Mouse (Mus musculus) adrenal gland, postnatal 14 days (tissue): Measurements from ENCODE around the gene Gm3594. TPM values are rescaled to one million over a fixed set of nuclear protein-coding genes. Genes with fewer than 3 reads are reported as not detected.
A peak's percentile ranks its signal among the peaks of the same experiment; 100 is the strongest.
"Not testable (repeated sequence)": the region's sequence is repeated elsewhere in the genome, so short reads cannot be mapped to it uniquely, and the experiment has no call there.

Experiments used
- DNase-seq: peaks from one replicate; pipeline ENCODE4 v3.0.0; 2021; ENCODE audit warnings: mixed read lengths
- long read RNA-seq, 2 experiments: library from polyadenylated mRNA; stranded (forward); transcript quantifications; one replicate each; pipeline ENCODE4 v2.0.0; 2021
- total RNA-seq: library from RNA; stranded (reverse); gene quantifications from 2 replicates; pipeline ENCODE4 v1.2.3, GENCODE M21; 2021

Gene Gm3594
- not detected in 2 replicates for total RNA-seq
- long read RNA-seq, experiment 1, result 0 reads
- long read RNA-seq, experiment 2, result 0 reads

DNA sequence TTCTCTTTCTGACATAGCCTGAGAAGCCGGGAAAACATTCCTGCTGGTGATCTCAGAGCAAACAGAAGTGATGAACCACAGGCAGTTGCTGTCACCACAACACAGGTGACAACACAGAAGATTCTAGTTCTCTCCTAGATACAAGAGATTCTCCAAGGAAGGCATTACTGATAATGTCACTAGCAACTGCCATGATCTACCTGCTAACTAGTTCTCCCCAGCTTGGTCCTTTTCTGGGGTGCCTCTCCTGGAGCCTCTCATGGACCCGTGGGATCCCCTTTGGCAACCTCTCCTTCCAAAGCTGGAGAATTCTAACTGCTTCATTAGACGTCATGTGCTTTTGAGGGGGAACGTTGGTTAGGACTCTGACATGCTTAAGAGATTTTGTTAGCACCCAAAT is at the start of gene Gm3594:
Gene Gm3594, minus strand, starts transcription at position 101 of the 400 bp plus-strand sequence.
- DNase-seq, result not testable (repeated sequence)

DNA sequence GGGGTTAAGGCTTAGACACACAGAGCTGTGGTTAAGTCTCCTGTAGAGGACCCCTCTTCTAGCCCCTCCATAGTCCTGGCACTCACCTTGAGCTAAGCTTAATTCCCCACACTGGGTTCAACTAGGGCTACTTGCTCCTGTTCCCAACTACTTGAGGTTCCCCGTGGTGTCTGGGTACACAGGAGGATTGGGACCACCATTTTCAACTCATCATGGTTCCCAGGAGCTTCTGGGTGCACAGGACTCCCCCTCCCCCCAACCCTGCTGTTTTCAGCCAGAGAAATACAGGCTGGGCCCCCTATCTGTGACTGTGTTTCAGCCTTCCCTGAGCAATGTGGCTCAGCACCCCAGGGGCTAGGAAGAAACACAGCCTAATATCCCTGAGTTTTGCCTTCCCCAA is 41.9 kb upstream of the Gm3594 start:
- not testable (repeated sequence) for DNase-seq

DNA sequence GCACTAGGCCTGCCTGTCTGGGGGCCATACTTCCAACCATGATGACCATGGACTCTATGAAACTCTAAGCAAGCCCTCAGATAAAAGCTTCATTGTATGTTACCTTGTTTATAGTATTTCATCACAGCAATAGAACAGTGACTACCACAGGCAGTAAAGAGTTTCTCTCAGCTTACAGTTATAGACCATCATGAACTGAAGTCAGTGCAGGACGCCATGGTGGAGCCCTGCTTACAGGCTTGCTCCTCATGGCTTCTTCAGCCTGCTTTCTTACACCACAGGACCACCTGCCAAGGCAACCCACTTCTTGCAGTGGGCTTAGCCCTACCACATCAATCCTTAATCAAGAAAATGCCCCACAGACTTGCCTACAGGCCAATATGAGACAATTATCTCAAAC is 41.1 kb upstream of the Gm3594 start:
- not testable (repeated sequence) for DNase-seq

DNA sequence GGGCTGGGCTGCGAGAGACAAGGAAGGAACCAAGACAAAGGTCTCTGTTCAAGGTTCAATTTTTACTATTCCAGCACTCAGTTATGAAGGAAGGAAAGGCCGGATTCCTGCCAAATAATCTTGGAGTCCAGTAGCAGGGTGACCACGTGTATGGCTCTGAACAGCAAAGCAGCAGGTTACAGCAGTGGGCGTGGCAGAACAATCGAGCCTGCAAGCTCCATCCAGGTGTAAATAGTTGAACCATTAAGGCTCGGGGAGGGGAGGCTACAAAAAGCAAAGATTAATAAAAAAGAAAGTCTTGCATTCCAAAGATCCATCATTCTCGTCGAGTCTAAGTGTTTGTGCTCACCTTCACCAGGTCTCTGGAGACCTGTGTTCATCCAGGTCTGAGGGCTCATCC is 37.7 kb upstream of the Gm3594 start:
- DNase-seq, result not testable (repeated sequence)

DNA sequence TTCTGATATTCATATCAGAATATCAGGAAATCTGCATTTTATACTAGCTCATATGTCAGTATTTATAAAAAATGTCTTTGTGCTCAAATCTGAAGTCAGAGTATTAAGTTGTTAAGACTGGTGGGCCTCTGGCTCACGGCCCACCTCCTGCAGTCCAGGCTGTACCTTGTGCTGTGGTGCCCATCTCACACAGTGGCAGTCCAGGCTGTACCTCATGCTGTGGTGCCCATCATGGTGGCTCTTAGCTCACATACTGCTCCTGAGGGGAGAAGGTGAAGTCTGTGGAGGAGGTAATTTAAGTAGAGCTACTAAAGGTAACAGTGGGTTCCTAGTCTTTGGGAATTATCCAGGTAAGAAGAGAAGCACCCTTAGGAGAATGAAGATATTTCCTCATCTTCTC is 27.4 kb upstream of the Gm3594 start:
- not testable (repeated sequence) for DNase-seq

DNA sequence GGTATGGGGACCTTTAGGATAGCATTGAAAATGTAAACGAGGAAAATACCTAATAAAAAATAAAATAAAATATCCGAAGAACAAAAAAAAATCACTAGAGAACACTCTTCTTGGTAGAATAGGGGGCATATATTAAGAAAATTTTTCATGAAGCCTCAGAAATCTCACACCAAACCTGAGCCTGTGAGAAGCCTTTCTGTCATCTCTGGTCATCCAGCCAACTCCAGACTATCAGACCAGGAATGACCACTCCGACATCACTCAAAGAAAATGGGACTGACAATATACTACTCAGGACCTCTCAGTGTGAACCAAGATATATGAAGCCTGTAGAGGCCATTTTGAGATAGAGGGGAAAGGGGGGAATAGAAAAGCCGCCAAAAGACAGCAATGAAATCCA is 3.6 kb downstream of the Gm3594 start:
- DNase-seq, result not testable (repeated sequence)

DNA sequence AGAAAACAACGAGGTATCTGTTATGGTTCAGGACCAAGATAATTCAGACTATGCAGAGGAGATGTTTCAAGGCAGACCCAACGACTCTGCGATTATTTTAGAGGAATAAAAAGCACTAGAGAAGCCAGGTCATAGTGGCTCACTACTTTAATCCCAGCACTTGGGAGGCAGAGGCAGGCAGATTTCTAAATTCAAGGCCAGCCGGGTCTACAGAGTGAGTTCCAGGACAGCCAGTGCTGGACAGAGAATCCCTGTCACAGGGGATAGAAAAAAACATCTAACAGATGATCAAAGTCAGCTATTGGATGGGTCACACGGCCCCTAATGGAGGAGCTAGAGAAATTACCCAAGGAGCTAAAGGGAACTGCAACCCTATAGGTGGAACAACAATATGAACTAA is 4.2 kb downstream of the Gm3594 start:
- not testable (repeated sequence) for DNase-seq

DNA sequence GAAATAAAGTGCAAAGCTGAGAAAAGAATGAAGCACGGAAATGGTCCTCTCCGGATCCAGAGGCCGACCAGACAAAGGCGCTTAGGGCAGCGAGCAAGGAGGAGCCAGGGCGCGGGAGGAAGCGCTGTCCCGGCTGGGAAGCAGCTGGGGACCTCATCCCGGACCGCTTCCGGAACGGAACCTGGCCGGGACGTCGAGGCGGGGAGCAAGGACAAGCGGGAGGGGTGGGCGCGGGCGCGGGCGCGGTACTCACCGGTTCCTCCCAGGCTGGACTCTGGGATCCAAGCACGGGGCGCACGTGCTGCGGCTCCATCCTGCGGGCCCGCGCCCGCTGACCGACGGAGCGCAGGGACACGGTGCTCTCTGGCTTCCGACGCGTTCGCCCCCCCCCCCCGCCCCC is 17.6 kb downstream of the Gm3594 start:
- peak; percentile 21 for DNase-seq

DNA sequence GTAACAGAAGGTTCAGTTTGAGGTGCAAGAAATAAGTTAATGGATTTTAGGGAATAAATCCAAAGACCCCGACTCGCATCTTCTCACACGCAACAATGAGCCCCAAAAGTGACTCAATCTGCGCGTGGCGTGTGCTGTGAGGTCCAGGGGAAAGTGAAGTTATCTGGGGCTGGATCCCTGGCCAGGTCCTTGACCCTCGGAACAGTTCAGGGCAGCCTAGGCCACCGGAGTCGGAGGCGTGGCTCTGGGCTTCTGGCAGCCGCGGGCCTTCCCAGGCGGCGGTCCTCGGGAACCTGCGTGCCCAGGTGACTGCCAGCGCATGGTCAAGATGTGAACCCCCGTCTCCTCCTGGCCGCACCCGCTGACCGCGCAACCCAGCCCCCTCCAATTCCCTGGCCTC is 18.1 kb downstream of the Gm3594 start:
- not testable (repeated sequence) for DNase-seq

DNA sequence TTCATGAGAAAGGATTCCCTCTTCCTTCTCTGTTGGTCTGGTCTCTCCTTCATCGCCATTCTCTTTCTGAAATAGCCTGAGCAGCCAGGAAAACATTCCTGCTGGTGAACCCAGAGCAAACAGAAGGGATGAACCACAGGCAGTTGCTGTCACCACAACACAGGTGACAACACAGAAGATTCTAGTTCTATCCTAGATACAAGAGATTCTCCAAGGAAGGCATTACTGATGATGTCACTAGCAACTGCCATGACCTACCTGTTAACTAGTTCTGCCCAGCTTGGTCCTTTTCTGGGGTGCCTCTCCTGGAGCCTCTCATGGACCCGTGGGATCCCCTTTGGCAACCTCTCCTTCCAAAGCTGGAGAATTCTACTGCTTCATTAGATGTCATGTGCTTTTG is 32.0 kb downstream of the Gm3594 start, which contains the start of gene Gm3591:
Gene Gm3591, minus strand, starts transcription at position 101 of the 400 bp plus-strand sequence.
- not testable (repeated sequence) for DNase-seq

DNA sequence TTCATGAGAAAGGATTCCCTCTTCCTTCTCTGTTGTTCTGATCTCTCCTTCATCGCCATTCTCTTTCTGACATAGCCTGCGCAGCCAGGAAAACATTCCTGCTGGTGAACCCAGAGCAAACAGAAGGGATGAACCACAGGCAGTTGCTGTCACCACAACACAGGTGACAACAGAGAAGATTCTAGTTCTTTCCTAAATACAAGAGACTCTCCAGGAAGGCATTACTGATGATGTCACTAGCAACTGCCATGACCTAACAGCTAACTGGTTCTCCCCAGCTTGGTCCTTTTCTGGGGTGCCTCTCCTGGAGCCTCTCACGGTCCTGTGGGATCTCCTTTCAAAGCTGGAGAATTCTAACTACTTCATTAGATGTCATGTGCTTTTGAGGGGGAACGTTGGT is 54.2 kb downstream of the Gm3594 start, which contains the start of gene Gm16440:
Gene Gm16440, minus strand, starts transcription at position 101 of the 400 bp plus-strand sequence.
- DNase-seq, result not testable (repeated sequence)

Other genes with a start within 250 kb of the Gm3594 start
- 0.30 and 0.79 TPM in 2 replicates for gene Gm21560, start 225.3 kb downstream of the Gm3594 start, total RNA-seq
- 0.59 TPM in 1 of 2 replicates, not detected in the other for gene Gm3411, start 157.4 kb downstream of the Gm3594 start, total RNA-seq
- not detected in 2 replicates for gene Gm21103, start 139.8 kb downstream of the Gm3594 start, total RNA-seq
- not detected in 2 replicates for gene Gm3618, start 100.9 kb downstream of the Gm3594 start, total RNA-seq
- not detected in 2 replicates for gene Gm16440, start 54.3 kb downstream of the Gm3594 start, total RNA-seq
- gene Gm3591, start 32.1 kb downstream of the Gm3594 start, total RNA-seq, result 0.34 and 0.78 TPM in 2 replicates
- gene Gm8356, start 92.7 kb upstream of the Gm3594 start, total RNA-seq, result not detected in 2 replicates
- gene Gm3629, start 146.0 kb upstream of the Gm3594 start, total RNA-seq, result 0.78 and 0.98 TPM in 2 replicates
- not detected in 2 replicates for gene Gm3460, start 177.8 kb upstream of the Gm3594 start, total RNA-seq
- gene Gm10251, start 239.6 kb upstream of the Gm3594 start, total RNA-seq, result not detected in 2 replicates